Comparison of ENCODE assay signal across 37 mouse cellular contexts in the genomic region with DNA sequence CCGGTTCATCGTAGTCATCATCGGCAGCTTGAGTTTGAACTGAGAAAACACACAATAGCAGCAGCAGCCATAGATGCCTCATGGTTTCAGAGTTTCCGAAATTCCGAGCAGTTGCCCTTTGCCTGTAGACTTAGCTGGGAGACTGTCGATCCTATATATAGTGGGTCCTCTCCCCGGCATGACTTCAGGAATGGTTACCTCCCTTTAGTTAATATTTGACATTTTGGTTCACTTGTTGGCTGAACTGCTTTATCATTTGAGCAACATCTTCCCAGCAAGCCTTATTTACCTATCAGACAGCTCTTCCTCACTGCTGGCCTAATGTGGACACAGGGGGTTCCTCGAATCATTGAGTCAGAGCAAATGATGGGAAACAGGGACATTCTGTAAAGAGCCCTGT. TPM values are rescaled to one million over a fixed set of nuclear protein-coding genes. Genes with fewer than 3 reads are reported as not detected.
A peak's percentile ranks its signal among the peaks of the same experiment; 100 is the strongest.
DNase-seq lines count a peak whose midpoint lies in the region; ATAC-seq and TF ChIP-seq lines count a peak whose summit lies in the region.
"Had no signal": no experiment of that assay in that cellular context is flagged by ENCODE, and none has a peak within 500 bp of the region (broad histone marks: within the 10 kb centered on the region; RNA-seq: fewer than 3 reads in every experiment).

A gene (minus strand): TSS at position 184 of the 400 bp plus-strand sequence.

- no peak within 1 kb of the TSS for H3K27ac ChIP-seq in stomach, embryonic 15.5 days
- no peak within 1 kb of the TSS for H3K27ac ChIP-seq in stomach, postnatal 0 days (replicated peaks)
- no peak within 1 kb of the TSS for H3K27ac ChIP-seq in liver, embryonic 14.5 days
- H3K27ac ChIP-seq: embryonic facial prominence, embryonic 10.5 days; embryonic facial prominence, embryonic 15.5 days; heart, embryonic 15.5 days; hindbrain, embryonic 12.5 days; hindbrain, postnatal 0 days; left cerebral cortex, adult 2 months; limb, embryonic 13.5 days; lung, embryonic 15.5 days had no signal

- no peak for TF ChIP-seq CTCF in stomach, postnatal 0 days (IDR thresholded peaks at IDR 0.05; ENCODE audit: low read depth)
- no peak for TF ChIP-seq CTCF in liver, embryonic 14.5 days (IDR thresholded peaks at IDR 0.05; ENCODE audit: low read depth)

- no peak within 1 kb of the TSS for H3K4me2 ChIP-seq in stomach, embryonic 15.5 days
- no peak within 1 kb of the TSS for H3K4me2 ChIP-seq in stomach, postnatal 0 days (replicated peaks; ENCODE audit: low read depth)
- no peak within 1 kb of the TSS for H3K4me2 ChIP-seq in liver, embryonic 14.5 days (ENCODE audit: low read depth)
- H3K4me2 ChIP-seq: embryonic facial prominence, embryonic 15.5 days; heart, embryonic 15.5 days; hindbrain, embryonic 12.5 days; limb, embryonic 13.5 days; lung, embryonic 15.5 days; midbrain, embryonic 11.5 days had no signal

- TF ChIP-seq EP300 in stomach, postnatal 0 days (optimal IDR thresholded peaks at IDR 0.05), result no peak
- no peak for TF ChIP-seq EP300 in liver, embryonic 14.5 days (IDR thresholded peaks at IDR 0.05; ENCODE audit: low read depth)

- no peak; the same call in 1 of the 2 replicates for ATAC-seq in stomach, embryonic 15.5 days (ENCODE audit: insufficient read depth, low FRiP score, low read depth)
- no peak for ATAC-seq in stomach, postnatal 0 days (ENCODE audit: low FRiP score, low TSS enrichment)
- peak; percentile 32; the same call in 1 of the 2 replicates for ATAC-seq in liver, embryonic 14.5 days (ENCODE audit: insufficient read depth)
- ATAC-seq: activated CD4-positive, CD25-positive, alpha-beta regulatory T cell, adult 4 months; forebrain, embryonic 14.5 days; hindbrain, postnatal 0 days; midbrain, embryonic 16.5 days had no signal

- H3K9ac ChIP-seq in stomach, embryonic 15.5 days, result no peak within 1 kb of the TSS
- no peak within 1 kb of the TSS for H3K9ac ChIP-seq in stomach, postnatal 0 days (ENCODE audit: low read length)
- H3K9ac ChIP-seq in liver, embryonic 14.5 days (replicated peaks), result no peak within 1 kb of the TSS
- H3K9ac ChIP-seq: embryonic facial prominence, embryonic 15.5 days; heart, embryonic 15.5 days; hindbrain, embryonic 12.5 days; limb, embryonic 13.5 days; lung, embryonic 15.5 days had no signal

- peak; percentile 13 for DNase-seq in adrenal gland, postnatal 10 days
- DNase-seq in adrenal gland, postnatal 25 days, result no peak
- no peak for DNase-seq in stomach, postnatal 0 days (ENCODE audit: low spot score)
- peak in 1 of 3 experiments; percentile 29 for DNase-seq in liver, embryonic 14.5 days (ENCODE audit: low read depth in 3 of 3, low spot score in 3 of 3)
- peak; percentile 76 for DNase-seq in yolk sac, embryonic 10.5 days (ENCODE audit: low spot score)
- no peak for DNase-seq in testis, postnatal 14 days (ENCODE audit: low spot score)
- DNase-seq in layer of hippocampus, postnatal 25 days (ENCODE audit: extremely low spot score in 1 of 2, low spot score in 1 of 2), result no peak
- DNase-seq: adrenal gland, adult 2 months; cerebellum, adult 2 months; cerebellum, postnatal 14 days; kidney, adult 11 months; kidney, postnatal 14 days; lung, postnatal 36 days; spleen, adult 18-20 months had no signal

- no peak within 1 kb of the TSS for H3K4me3 ChIP-seq in stomach, embryonic 15.5 days (replicated peaks)
- no peak within 1 kb of the TSS for H3K4me3 ChIP-seq in stomach, postnatal 0 days (ENCODE audit: low read depth, low read length)
- peak within 1 kb of the TSS; percentile 44 to 61 for H3K4me3 ChIP-seq in liver, embryonic 14.5 days (ENCODE audit: insufficient read depth in 1 of 2, low read depth in 2 of 2, low read length in 2 of 2)
- H3K4me3 ChIP-seq: embryonic facial prominence, embryonic 10.5 days; embryonic facial prominence, embryonic 15.5 days; heart, embryonic 15.5 days; hindbrain, embryonic 12.5 days; left cerebral cortex, adult 2 months; limb, embryonic 13.5 days; lung, embryonic 15.5 days had no signal

- no peaks in the 10 kb centered on the region for H3K36me3 ChIP-seq in stomach, embryonic 15.5 days
- H3K36me3 ChIP-seq in stomach, postnatal 0 days (ENCODE audit: control insufficient read depth, insufficient read depth, low read length), result no peaks in the 10 kb centered on the region
- H3K36me3 ChIP-seq in liver, embryonic 14.5 days (replicated peaks; ENCODE audit: control insufficient read depth, insufficient read depth, low read depth), result no peaks in the 10 kb centered on the region
- H3K36me3 ChIP-seq: embryonic facial prominence, embryonic 10.5 days; embryonic facial prominence, embryonic 15.5 days; heart, embryonic 15.5 days; hindbrain, embryonic 12.5 days; limb, embryonic 13.5 days; lung, embryonic 15.5 days had no signal

- H3K9me3 ChIP-seq in stomach, embryonic 15.5 days, result no peaks in the 10 kb centered on the region
- H3K9me3 ChIP-seq in stomach, postnatal 0 days (ENCODE audit: control insufficient read depth, low read length), result no peaks in the 10 kb centered on the region
- H3K9me3 ChIP-seq in liver, embryonic 14.5 days (ENCODE audit: control insufficient read depth, low read length), result no peaks in the 10 kb centered on the region
- H3K9me3 ChIP-seq: embryonic facial prominence, embryonic 10.5 days; embryonic facial prominence, embryonic 15.5 days; heart, embryonic 15.5 days; hindbrain, embryonic 12.5 days; limb, embryonic 13.5 days; lung, embryonic 15.5 days had no signal

- WGBS in stomach, embryonic 15.5 days, result 73% methylated on average over 8 of the region's 8 CpGs
- 78% methylated on average over 8 of the region's 8 CpGs for WGBS in stomach, postnatal 0 days
- 68% methylated on average over 8 of the region's 8 CpGs for WGBS in liver, embryonic 14.5 days (ENCODE audit: insufficient replicate concordance)

- H3K4me1 ChIP-seq in stomach, embryonic 15.5 days, result no peaks in the 10 kb centered on the region
- H3K4me1 ChIP-seq in stomach, postnatal 0 days (replicated peaks; ENCODE audit: control insufficient read depth, insufficient read depth), result no peaks in the 10 kb centered on the region
- peaks cover 2 to 11% of the 10 kb centered on the region in 2 experiments; a peak in 3 of 4 replicates for H3K4me1 ChIP-seq in liver, embryonic 14.5 days (replicated peaks; ENCODE audit: control insufficient read depth in 2 of 2, insufficient read depth in 2 of 2, low read length in 1 of 2)
- H3K4me1 ChIP-seq: embryonic facial prominence, embryonic 10.5 days; embryonic facial prominence, embryonic 15.5 days; heart, embryonic 15.5 days; hindbrain, embryonic 12.5 days; limb, embryonic 13.5 days; lung, embryonic 15.5 days had no signal

- no peaks in the 10 kb centered on the region for H3K27me3 ChIP-seq in stomach, embryonic 15.5 days (replicated peaks)
- H3K27me3 ChIP-seq in stomach, postnatal 0 days (ENCODE audit: control insufficient read depth, insufficient read depth, low read length), result no peaks in the 10 kb centered on the region
- no peaks in the 10 kb centered on the region for H3K27me3 ChIP-seq in liver, embryonic 14.5 days (ENCODE audit: control insufficient read depth, insufficient read depth, low read length)
- H3K27me3 ChIP-seq: CH12.LX; embryonic facial prominence, embryonic 15.5 days; hindbrain, embryonic 12.5 days; limb, embryonic 13.5 days; lung, embryonic 15.5 days had no signal

RNA-seq across cellular contexts. Expression of the gene that starts here (rescaled TPM):
- total RNA-seq in adrenal gland, postnatal 10 days (2021), result 100 to 1,000 TPM; 122 to 356 TPM
- 17.5 TPM in 1 of 2 replicates, not detected in the other for total RNA-seq in adrenal gland, postnatal 25 days (2021)
- 8.3 and 25.9 TPM in 2 replicates for polyA plus RNA-seq in stomach, embryonic 15.5 days (2015; fragmentation: Nextera tagmentation; extraction: Ambion mirVana)
- 2.8 and 6.1 TPM in 2 replicates for polyA plus RNA-seq in stomach, postnatal 0 days (2015; fragmentation: Nextera tagmentation; extraction: Ambion mirVana)
- 85.1 and 184 TPM in 2 replicates for polyA plus RNA-seq in liver, embryonic 14.5 days (2012; rRNA removed)
- 330 and 376 TPM in 2 replicates for polyA plus RNA-seq in liver, embryonic 14.5 days (2014; fragmentation: Nextera tagmentation; extraction: Ambion mirVana)
- total RNA-seq in layer of hippocampus, postnatal 25 days (2021), result not detected
- total RNA-seq: CH12.LX; ES-E14; heart, adult 8-10 months; heart, postnatal 25 days; hindbrain, postnatal 0 days; layer of hippocampus, postnatal 10 days; left cerebral cortex, adult 2 months; left cerebral cortex, postnatal 25 days; megakaryocyte, adult 5-6 weeks; neutrophil, adult 5-6 weeks had no signal
- polyA plus RNA-seq: activated CD4-positive, CD25-positive, alpha-beta regulatory T cell, adult 4 months; C2C12; embryonic facial prominence, embryonic 10.5 days; forebrain, embryonic 14.5 days; frontal cortex, adult 2 months; hindbrain, embryonic 12.5 days; hindbrain, postnatal 0 days; limb, embryonic 13.5 days; midbrain, embryonic 11.5 days; midbrain, embryonic 16.5 days had no signal

Comparison
In these comparisons a context has a peak if more than half of its experiments do, and no peak if none do; other contexts are left out.
1. DNase-seq: peak in adrenal gland, postnatal 10 days (single experiment) and yolk sac, embryonic 10.5 days (single experiment); none in adrenal gland, postnatal 25 days (single experiment), stomach, postnatal 0 days (single experiment), testis, postnatal 14 days (single experiment) and layer of hippocampus, postnatal 25 days (0 of 2).
2. H3K4me3 ChIP-seq: peak in liver, embryonic 14.5 days (2 of 2); none in stomach, embryonic 15.5 days (single experiment) and stomach, postnatal 0 days (single experiment).